In genomic region chr19:45565925-45566715, GRCm38 (mm10) we compare ENCODE assay signal across 18 mouse cellular contexts. TPM values are rescaled to one million over a fixed set of nuclear protein-coding genes. Genes with fewer than 3 reads are reported as not detected.
A peak's percentile ranks its signal among the peaks of the same experiment; 100 is the strongest.
DNase-seq lines count a peak whose midpoint lies in the region; ATAC-seq lines count a peak whose summit lies in the region.
"Had no signal": no experiment of that assay in that cellular context is flagged by ENCODE, and none has a peak within 500 bp of the region (broad histone marks: within the 10 kb centered on the region; RNA-seq: fewer than 3 reads in every experiment).

No protein-coding gene starts in this region.

- H3K9ac ChIP-seq in hindbrain, embryonic 15.5 days: no peak overlapping the region
- H3K9ac ChIP-seq in neural tube, embryonic 15.5 days (replicated peaks): no peak overlapping the region
- H3K9ac ChIP-seq: embryonic facial prominence, embryonic 12.5 days; liver, embryonic 15.5 days had no signal

- H3K4me3 ChIP-seq in hindbrain, embryonic 15.5 days: no peak overlapping the region
- H3K4me3 ChIP-seq in neural tube, embryonic 15.5 days (replicated peaks): no peak overlapping the region
- H3K4me3 ChIP-seq: embryonic facial prominence, embryonic 12.5 days; liver, embryonic 15.5 days had no signal

- peak overlapping the region; percentile 60 for H3K27ac ChIP-seq in hindbrain, embryonic 15.5 days (replicated peaks)
- H3K27ac ChIP-seq in neural tube, embryonic 15.5 days (replicated peaks): peak overlapping the region; percentile 66
- H3K27ac ChIP-seq: kidney, postnatal 0 days; liver, embryonic 15.5 days had no signal

- no peaks in the 10 kb centered on the region for H3K36me3 ChIP-seq in hindbrain, embryonic 15.5 days
- no peaks in the 10 kb centered on the region for H3K36me3 ChIP-seq in neural tube, embryonic 15.5 days
- H3K36me3 ChIP-seq: embryonic facial prominence, embryonic 12.5 days; liver, embryonic 15.5 days had no signal

- ATAC-seq in hindbrain, embryonic 15.5 days (ENCODE audit: low FRiP score, low read depth): no peak
- peak; percentile 73 for ATAC-seq in neural tube, embryonic 15.5 days (ENCODE audit: low FRiP score)
- ATAC-seq: CD4-positive, CD25-positive, alpha-beta regulatory T cell, adult 4 months had no signal

- 45% methylated on average over 15 of the region's 15 CpGs for WGBS in hindbrain, embryonic 15.5 days
- 42% methylated on average over 15 of the region's 15 CpGs for WGBS in neural tube, embryonic 15.5 days

- H3K9me3 ChIP-seq in hindbrain, embryonic 15.5 days: no peaks in the 10 kb centered on the region
- H3K9me3 ChIP-seq in neural tube, embryonic 15.5 days (replicated peaks): no peaks in the 10 kb centered on the region
- H3K9me3 ChIP-seq: embryonic facial prominence, embryonic 12.5 days; G1E; liver, embryonic 15.5 days had no signal

- DNase-seq in cerebellum, adult 11-12 months: peak; percentile 41
- DNase-seq in cerebellum, adult 9-10 months: no peak
- peak; percentile 47 for DNase-seq in left cerebral cortex, postnatal 4 days
- no peak for DNase-seq in left cerebral cortex, postnatal 36 days (ENCODE audit: low spot score in 2 of 2)
- no peak for DNase-seq in kidney, adult 9 months
- DNase-seq in thymus, postnatal 0 days (ENCODE audit: low spot score): no peak
- DNase-seq: gastrocnemius, postnatal 36 days; layer of hippocampus, postnatal 36 days; lung, postnatal 10 days; right cerebral cortex, postnatal 14 days; thymus, postnatal 25 days had no signal

- H3K4me1 ChIP-seq in hindbrain, embryonic 15.5 days (replicated peaks): peaks cover 25% of the 10 kb centered on the region
- H3K4me1 ChIP-seq in neural tube, embryonic 15.5 days: peaks cover 51% of the 10 kb centered on the region

- no peaks in the 10 kb centered on the region for H3K27me3 ChIP-seq in hindbrain, embryonic 15.5 days
- H3K27me3 ChIP-seq in neural tube, embryonic 15.5 days (replicated peaks): no peaks in the 10 kb centered on the region
- H3K27me3 ChIP-seq: embryonic facial prominence, embryonic 12.5 days; liver, embryonic 15.5 days had no signal

- H3K4me2 ChIP-seq in hindbrain, embryonic 15.5 days: no peak overlapping the region
- H3K4me2 ChIP-seq in neural tube, embryonic 15.5 days: peak overlapping the region; percentile 19; the same call in 1 of the 2 replicates
- H3K4me2 ChIP-seq: embryonic facial prominence, embryonic 12.5 days; liver, embryonic 15.5 days had no signal

- intact Hi-C loops in left cerebral cortex, postnatal 4 days (cut with DNase I): no loop called here
- intact Hi-C loops in left cerebral cortex, postnatal 36 days (cut with DNase I): no loop called here

RNA-seq across cellular contexts. Expression of gene Gm17018, which starts 5.7 kb away (rescaled TPM):
- 10 to 100 TPM; 34.9 to 41.2 TPM for total RNA-seq in left cerebral cortex, postnatal 4 days (2021)
- 10 to 100 TPM; 74.2 to 75.2 TPM for total RNA-seq in left cerebral cortex, postnatal 36 days (2021)
- 71.7 and 75.9 TPM in 2 replicates for polyA plus RNA-seq in hindbrain, embryonic 15.5 days (2015; fragmentation: Nextera tagmentation; extraction: Ambion mirVana)
- polyA plus RNA-seq in neural tube, embryonic 15.5 days (2015; fragmentation: Nextera tagmentation; extraction: Ambion mirVana): 76.7 and 80.3 TPM in 2 replicates
- 49.5 and 54.3 TPM in 2 replicates for polyA plus RNA-seq in thymus, postnatal 0 days (2015; fragmentation: Nextera tagmentation; extraction: Ambion mirVana)

RNA-seq across cellular contexts. Expression of gene Poll, which starts 5.8 kb away (rescaled TPM):
- 1 to 10 TPM; 5.5 to 6.6 TPM for total RNA-seq in left cerebral cortex, postnatal 4 days (2021)
- 1 to 10 TPM; 9.0 to 9.8 TPM for total RNA-seq in left cerebral cortex, postnatal 36 days (2021)
- polyA plus RNA-seq in hindbrain, embryonic 15.5 days (2015; fragmentation: Nextera tagmentation; extraction: Ambion mirVana): 12.7 and 13.3 TPM in 2 replicates
- 11.0 and 11.6 TPM in 2 replicates for polyA plus RNA-seq in neural tube, embryonic 15.5 days (2015; fragmentation: Nextera tagmentation; extraction: Ambion mirVana)
- 5.1 and 5.7 TPM in 2 replicates for polyA plus RNA-seq in thymus, postnatal 0 days (2015; fragmentation: Nextera tagmentation; extraction: Ambion mirVana)

Comparison
In these comparisons a context has a peak if more than half of its experiments do, and no peak if none do; other contexts are left out.
1. DNase-seq: peak in cerebellum, adult 11-12 months (single experiment) and left cerebral cortex, postnatal 4 days (single experiment); none in cerebellum, adult 9-10 months (single experiment), left cerebral cortex, postnatal 36 days (0 of 2), kidney, adult 9 months (single experiment) and thymus, postnatal 0 days (single experiment).